In genomic region chr5:30762815-30763510, GRCm38 (mm10) we compare ENCODE assay signal across 9 mouse cellular contexts. TPM values are rescaled to one million over a fixed set of nuclear protein-coding genes. Genes with fewer than 3 reads are reported as not detected.
DNase-seq lines count a peak whose midpoint lies in the region; ATAC-seq lines count a peak whose summit lies in the region.
"Had no signal": no experiment of that assay in that cellular context is flagged by ENCODE, and none has a peak within 500 bp of the region (broad histone marks: within the 10 kb centered on the region; RNA-seq: fewer than 3 reads in every experiment).

No protein-coding gene starts in this region.

- H3K9me3 ChIP-seq in hindbrain, embryonic 12.5 days (replicated peaks) = no peaks in the 10 kb centered on the region
- no peaks in the 10 kb centered on the region for H3K9me3 ChIP-seq in midbrain, embryonic 14.5 days (ENCODE audit: control insufficient read depth, low read length)
- H3K9me3 ChIP-seq: liver, embryonic 15.5 days had no signal

- H3K27me3 ChIP-seq in hindbrain, embryonic 12.5 days = no peaks in the 10 kb centered on the region
- no peaks in the 10 kb centered on the region for H3K27me3 ChIP-seq in midbrain, embryonic 14.5 days (ENCODE audit: control insufficient read depth, insufficient read depth, low read length)

- H3K4me3 ChIP-seq in hindbrain, embryonic 12.5 days = no peak overlapping the region
- H3K4me3 ChIP-seq in midbrain, embryonic 14.5 days (replicated peaks; ENCODE audit: low read depth, low read length) = no peak overlapping the region
- H3K4me3 ChIP-seq: liver, embryonic 15.5 days had no signal

- peak; percentile 83 for ATAC-seq in hindbrain, embryonic 12.5 days (ENCODE audit: low FRiP score)
- peak; percentile 90 for ATAC-seq in midbrain, embryonic 14.5 days (ENCODE audit: low FRiP score, low TSS enrichment)

- H3K9ac ChIP-seq in hindbrain, embryonic 12.5 days = peak overlapping the region; percentile 32; the same call in 1 of the 2 replicates
- peak overlapping the region; percentile 30 for H3K9ac ChIP-seq in midbrain, embryonic 14.5 days (replicated peaks; ENCODE audit: low read length)
- H3K9ac ChIP-seq: liver, embryonic 15.5 days had no signal

- WGBS in hindbrain, embryonic 12.5 days = 39% methylated on average over 14 of the region's 14 CpGs
- 11% methylated on average over 14 of the region's 14 CpGs for WGBS in midbrain, embryonic 14.5 days

- peak; percentile 43 for DNase-seq in embryo, embryonic 10 days (ENCODE audit: low spot score)
- no peak for DNase-seq in embryo, embryonic 9.5 days (ENCODE audit: extremely low spot score)
- peak; percentile 88 for DNase-seq in brain, adult 2 months (ENCODE audit: low read depth, low spot score)
- peak; percentile 93 for DNase-seq in midbrain, embryonic 14.5 days
- no peak for DNase-seq in kidney, adult 8-10 months
- DNase-seq in urinary bladder, adult 2 months (ENCODE audit: low spot score) = no peak
- no peak for DNase-seq in kidney, postnatal 10 days

- H3K27ac ChIP-seq in hindbrain, embryonic 12.5 days = peak overlapping the region; percentile 88
- peak overlapping the region; percentile 90 for H3K27ac ChIP-seq in midbrain, embryonic 14.5 days (replicated peaks; ENCODE audit: low read depth, low read length)
- H3K27ac ChIP-seq: liver, embryonic 15.5 days had no signal

- peaks cover 14% of the 10 kb centered on the region for H3K36me3 ChIP-seq in hindbrain, embryonic 12.5 days
- peaks cover 17% of the 10 kb centered on the region for H3K36me3 ChIP-seq in midbrain, embryonic 14.5 days (ENCODE audit: control insufficient read depth, insufficient read depth, low read length)
- H3K36me3 ChIP-seq: liver, embryonic 15.5 days had no signal

- H3K4me1 ChIP-seq in hindbrain, embryonic 12.5 days = peaks cover 45% of the 10 kb centered on the region
- peaks cover 52% of the 10 kb centered on the region for H3K4me1 ChIP-seq in midbrain, embryonic 14.5 days (ENCODE audit: control insufficient read depth, insufficient read depth, low read length)
- H3K4me1 ChIP-seq: liver, embryonic 15.5 days had no signal

- H3K4me2 ChIP-seq in hindbrain, embryonic 12.5 days (replicated peaks) = peak overlapping the region; percentile 33
- H3K4me2 ChIP-seq in midbrain, embryonic 14.5 days (ENCODE audit: low read length) = peak overlapping the region; percentile 27
- H3K4me2 ChIP-seq: liver, embryonic 15.5 days had no signal

RNA-seq across cellular contexts. Expression of gene Mapre3, which starts 51.5 kb away (rescaled TPM):
- 73.1 and 81.0 TPM in 2 replicates for polyA plus RNA-seq in hindbrain, embryonic 12.5 days (2016; fragmentation: Nextera tagmentation; extraction: Ambion mirVana)
- 125 and 129 TPM in 2 replicates for polyA plus RNA-seq in midbrain, embryonic 14.5 days (2014; fragmentation: Nextera tagmentation; extraction: Ambion mirVana)
- 51.9 and 59.3 TPM in 2 replicates for polyA plus RNA-seq in urinary bladder, adult 2 months (2012; rRNA removed)

RNA-seq across cellular contexts. Expression of gene Dpysl5, which starts 51.6 kb away (rescaled TPM):
- polyA plus RNA-seq in hindbrain, embryonic 12.5 days (2016; fragmentation: Nextera tagmentation; extraction: Ambion mirVana) = 135 and 156 TPM in 2 replicates
- 219 and 240 TPM in 2 replicates for polyA plus RNA-seq in midbrain, embryonic 14.5 days (2014; fragmentation: Nextera tagmentation; extraction: Ambion mirVana)
- 0.28 and 0.35 TPM in 2 replicates for polyA plus RNA-seq in urinary bladder, adult 2 months (2012; rRNA removed)

Comparison
In these comparisons a context has a peak if more than half of its experiments do, and no peak if none do; other contexts are left out.
1. DNase-seq: peak in embryo, embryonic 10 days (single experiment), brain, adult 2 months (single experiment) and midbrain, embryonic 14.5 days (single experiment); none in embryo, embryonic 9.5 days (single experiment), kidney, adult 8-10 months (0 of 2), urinary bladder, adult 2 months (single experiment) and kidney, postnatal 10 days (single experiment).
2. RNA of gene Dpysl5, which starts 51.6 kb away (polyA plus RNA-seq): 219 to 240 TPM in midbrain, embryonic 14.5 days and 135 to 156 TPM in hindbrain, embryonic 12.5 days; 0.28 to 0.35 TPM in urinary bladder, adult 2 months; every median in the first group is over 100 times any median in the second.